Mouse (Mus musculus) regulatory T cell (primary cell): ENCODE measurements around the gene Htr1d.

Experiments used
- in situ Hi-C: fragments of 300-600 bp; cut with MboI, MseI; formaldehyde crosslinking; loops from one replicate; pipeline ENCODE4 v1.15.1; 2025; ENCODE audit warnings: high pct_unique_total_duplicates

The Htr1d gene

GRCm38 (mm10) chr4:136423224-136423623, at the start of gene Htr1d:
TSS of gene Htr1d (plus strand) at chr4:136423524.
- in situ Hi-C loops: no loop called here

GRCm38 (mm10) chr4:136377001-136377400, 46.3 kb upstream of the Htr1d start:
- in situ Hi-C loops: loop anchor here (10.0 kb wide), 1 partner anchor 248 kb away; the partner anchor contains the start of gene Lactbl1

DNA sequence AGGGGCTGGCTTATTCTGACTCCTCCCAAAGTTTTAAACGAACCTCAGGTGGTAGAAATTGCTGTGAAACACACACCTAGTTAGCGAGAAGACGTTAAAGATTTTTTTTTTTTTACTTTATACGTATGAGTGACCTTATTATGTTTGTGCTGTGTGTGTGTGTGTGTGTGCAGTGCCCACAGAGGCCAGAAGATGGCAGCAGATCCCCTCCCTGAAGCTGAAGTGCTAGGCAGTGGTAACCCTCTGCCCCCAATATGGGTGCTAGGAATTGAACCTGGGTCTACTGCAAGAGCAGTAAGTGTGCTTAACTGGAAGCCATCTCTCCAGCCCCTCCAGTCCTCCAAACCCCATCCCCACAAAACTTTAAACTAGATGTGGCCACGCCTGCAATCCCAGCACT, 40.3 kb upstream of the Htr1d start:
- in situ Hi-C loops: no loop called here

DNA sequence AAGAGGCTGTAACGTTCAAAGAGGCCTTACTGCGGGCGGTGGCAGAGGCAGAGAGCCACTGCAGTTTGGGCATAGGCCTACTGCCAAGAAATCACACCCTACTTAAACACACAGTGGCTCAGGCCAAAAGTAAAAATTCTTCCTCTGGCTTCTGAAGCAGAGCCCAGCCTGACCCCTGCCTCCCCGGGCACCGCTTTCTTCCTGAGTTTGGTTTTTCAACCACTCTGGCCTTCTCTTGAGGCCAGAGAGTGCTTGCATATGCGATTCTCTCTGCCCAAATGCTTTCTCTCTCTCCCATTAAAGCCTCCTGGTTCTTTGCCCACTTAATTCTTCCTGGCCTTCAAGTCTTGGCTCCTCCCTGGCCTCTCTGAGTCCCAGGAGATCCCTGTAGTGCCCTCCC, 39.5 kb upstream of the Htr1d start:
- in situ Hi-C loops: no loop called here

DNA sequence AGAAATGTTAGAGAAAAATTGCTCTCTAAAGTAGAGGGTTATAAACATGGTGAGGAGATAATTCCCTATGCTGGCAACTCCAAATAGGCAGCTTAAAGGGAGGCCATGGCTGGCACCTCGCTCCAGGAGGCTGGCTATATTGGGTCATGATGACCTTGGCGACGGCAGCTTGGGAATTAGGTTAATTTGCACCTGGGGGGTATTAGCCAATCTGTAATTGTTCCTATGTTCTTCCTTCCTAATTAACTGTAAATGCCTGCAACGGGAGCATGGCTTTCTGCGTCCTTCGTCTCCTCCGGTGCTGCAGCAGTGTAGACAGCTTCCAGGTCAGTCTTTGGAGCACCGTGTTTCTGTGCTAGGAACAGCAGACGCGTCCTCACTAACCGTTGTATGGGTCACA, 36.1 kb upstream of the Htr1d start:
- in situ Hi-C loops: no loop called here

- in situ Hi-C loops: no loop called here
These were observed 21.5 kb upstream of the Htr1d start for GRCm38 (mm10) chr4:136401806-136402205.

GRCm38 (mm10) chr4:136407831-136408230, 15.5 kb upstream of the Htr1d start:
- in situ Hi-C loops: no loop called here

DNA sequence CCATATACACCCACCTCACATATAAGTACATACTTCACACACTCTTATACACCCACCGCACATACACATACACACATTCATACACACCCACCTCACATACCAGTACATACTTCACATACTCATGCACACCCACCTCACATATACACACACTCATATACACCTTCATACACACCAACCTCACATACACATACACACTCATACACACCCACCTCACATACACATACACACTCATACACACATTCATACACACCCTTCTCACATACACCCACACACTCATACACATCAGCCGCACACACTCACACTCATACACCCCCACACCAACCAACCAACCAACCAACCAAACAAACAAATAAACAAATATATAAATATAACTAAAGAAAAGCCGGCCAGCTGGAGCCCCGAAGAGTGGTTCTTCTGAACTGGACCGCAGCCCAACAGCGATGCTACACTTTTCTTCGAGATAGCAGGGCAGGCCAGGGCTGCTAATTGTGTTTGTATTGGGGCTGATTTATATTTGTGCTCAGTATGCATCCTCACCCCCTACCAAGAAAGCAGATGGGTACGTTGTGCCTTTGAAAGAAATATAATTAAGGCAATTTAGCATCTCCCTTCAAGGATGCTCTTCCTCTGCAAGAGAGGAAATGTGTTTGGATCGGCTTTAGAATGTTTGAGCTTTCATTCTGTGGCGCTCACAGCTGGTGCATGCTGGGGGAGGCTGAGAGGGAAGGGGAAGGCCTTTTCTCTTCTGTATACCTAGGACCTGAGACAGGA, 11.1 kb upstream of the Htr1d start:
- in situ Hi-C loops: no loop called here

DNA sequence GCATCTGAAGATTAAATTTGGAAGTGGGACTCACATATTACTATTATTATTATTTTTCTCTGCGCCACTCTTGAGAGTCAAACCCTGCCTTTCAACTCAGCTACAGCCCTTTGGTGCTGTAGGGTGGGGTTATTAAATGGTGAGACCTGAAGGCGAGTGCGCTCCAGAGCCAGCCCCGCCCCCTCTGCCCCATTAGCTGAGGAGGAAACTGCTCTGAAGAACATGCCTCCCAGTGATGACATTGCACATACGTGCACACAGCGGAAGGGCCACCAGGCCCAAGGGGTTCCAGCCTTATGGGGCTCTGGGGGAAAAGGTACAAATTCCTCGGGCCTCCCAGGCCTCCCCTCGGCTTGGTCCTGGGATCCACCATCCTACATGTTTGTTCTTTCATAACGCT, 7.8 kb upstream of the Htr1d start:
- in situ Hi-C loops: no loop called here

- in situ Hi-C loops: no loop called here
These were observed 4.4 kb upstream of the Htr1d start for GRCm38 (mm10) chr4:136418962-136419361.

DNA sequence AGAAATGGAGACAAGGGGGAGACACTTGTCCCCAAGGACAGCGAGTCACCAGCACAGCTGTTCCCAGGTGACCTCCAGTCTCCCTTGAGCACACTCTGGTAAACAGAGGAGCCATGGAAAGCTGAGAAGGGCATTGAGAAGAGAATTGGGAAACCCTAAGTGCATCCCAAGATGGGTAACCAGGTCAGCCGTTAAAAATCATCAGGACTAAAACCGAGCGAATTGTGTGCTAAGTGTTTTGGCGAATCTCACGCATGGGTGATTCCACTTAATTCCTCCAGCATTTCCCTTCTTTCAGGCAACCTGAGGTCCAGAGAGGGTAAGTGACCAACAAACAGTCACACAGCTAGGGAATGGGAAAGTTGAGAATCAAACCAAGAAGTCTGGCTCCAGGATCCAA, 3.9 kb upstream of the Htr1d start:
- in situ Hi-C loops: no loop called here

- in situ Hi-C loops: no loop called here
These were observed 1.0 kb downstream of the Htr1d start for GRCm38 (mm10) chr4:136424120-136424999.

DNA sequence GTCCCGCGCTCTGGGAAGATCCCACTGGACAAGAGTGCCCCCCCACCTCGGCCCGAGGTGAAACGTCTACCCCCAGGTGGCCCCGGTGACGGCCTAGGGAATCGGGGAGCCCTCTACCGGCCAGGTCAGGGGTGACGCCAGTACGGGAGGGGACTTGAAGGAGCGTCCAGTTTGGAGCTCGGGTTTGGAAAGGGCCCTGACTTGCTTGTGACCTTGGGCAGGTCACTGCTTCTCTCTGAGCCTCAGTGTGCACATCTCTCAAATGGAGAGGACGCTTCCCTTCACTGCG, 1.6 kb downstream of the Htr1d start:
- in situ Hi-C loops: no loop called here

- in situ Hi-C loops: no loop called here
These were observed 7.5 kb downstream of the Htr1d start for GRCm38 (mm10) chr4:136430609-136431375.

- in situ Hi-C loops: no loop called here
These were observed 8.0 kb downstream of the Htr1d start for GRCm38 (mm10) chr4:136431376-136431693.

GRCm38 (mm10) chr4:136434029-136434428, 10.7 kb downstream of the Htr1d start:
- in situ Hi-C loops: no loop called here

DNA sequence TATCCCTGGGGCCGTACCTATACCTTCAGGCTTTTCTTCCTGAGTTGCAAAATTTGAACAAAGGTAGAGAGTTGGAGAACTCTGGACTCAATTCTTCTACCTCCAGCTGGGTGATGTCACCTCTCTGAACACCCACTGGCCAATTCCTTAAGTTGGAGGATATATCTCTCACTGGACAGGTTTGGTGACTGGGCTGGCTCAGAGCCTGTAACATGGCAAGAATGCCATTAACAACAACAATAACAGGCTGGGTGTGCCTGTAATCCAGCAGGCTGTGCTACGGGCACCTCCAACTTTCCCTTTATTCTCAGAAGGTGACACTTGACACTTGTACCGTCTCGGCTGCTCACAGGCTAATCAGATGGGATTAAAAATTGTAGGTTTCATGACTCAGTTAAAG, 15.8 kb downstream of the Htr1d start:
- in situ Hi-C loops: no loop called here

- in situ Hi-C loops: loop anchor here (10.0 kb wide), 1 partner anchor 607 kb away; no protein-coding TSS in a partner anchor
These were observed 18.2 kb downstream of the Htr1d start for GRCm38 (mm10) chr4:136441354-136442043.

DNA sequence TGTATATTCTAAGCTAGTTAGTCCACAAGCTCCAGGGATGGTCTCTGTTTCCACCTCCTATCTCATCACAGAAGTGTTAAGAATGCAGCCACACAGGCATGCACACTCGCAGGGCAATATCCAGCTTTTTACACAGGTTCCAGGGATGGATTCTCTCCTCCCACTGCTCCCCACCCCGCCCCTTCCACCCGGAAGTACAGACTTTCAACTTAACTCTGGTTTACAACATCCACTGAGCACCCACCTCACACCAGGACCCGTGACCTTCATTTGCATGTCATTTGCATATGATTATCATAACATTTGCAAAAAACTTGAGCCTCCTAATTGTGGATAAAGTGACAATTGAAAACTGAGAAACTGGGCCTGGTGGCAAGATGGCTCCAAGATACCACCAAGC, 21.2 kb downstream of the Htr1d start:
- in situ Hi-C loops: loop anchor here (10.0 kb wide), 1 partner anchor 610 kb away; no protein-coding TSS in a partner anchor

DNA sequence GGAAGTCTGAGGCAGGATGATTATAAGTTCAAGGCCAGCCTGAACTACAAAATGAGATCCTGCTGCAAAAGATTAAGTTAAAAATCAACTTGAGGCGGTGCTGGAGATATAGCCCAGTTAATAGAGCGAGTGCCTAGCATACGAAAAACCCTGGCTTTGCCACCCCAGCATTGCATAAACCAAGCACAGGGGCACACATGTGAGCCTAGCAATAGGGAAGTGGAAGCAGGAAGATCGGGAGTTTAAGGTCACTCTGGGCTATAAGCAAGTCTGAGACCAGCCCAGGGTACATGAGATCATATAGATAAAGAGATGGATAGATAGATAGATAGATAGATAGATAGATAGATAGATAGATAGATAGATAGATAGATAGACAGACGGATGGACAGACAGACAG, 26.5 kb downstream of the Htr1d start:
- in situ Hi-C loops: loop anchor here (10.0 kb wide), 1 partner anchor 615 kb away; no protein-coding TSS in a partner anchor

- in situ Hi-C loops: no loop called here
These were observed 26.9 kb downstream of the Htr1d start for GRCm38 (mm10) chr4:136450271-136450670.

GRCm38 (mm10) chr4:136451564-136451963, 28.2 kb downstream of the Htr1d start:
- in situ Hi-C loops: no loop called here
